Mouse (Mus musculus) midbrain, embryonic 11.5 days (tissue): ENCODE results near the gene Speer4a. TPM values are rescaled to one million over a fixed set of nuclear protein-coding genes. Genes with fewer than 3 reads are reported as not detected.

Experiments
- polyA plus RNA-seq: library from polyadenylated mRNA; unstranded; fragments of >200 nt; fragmentation: Nextera tagmentation; extraction: Ambion mirVana; gene quantifications from 2 replicates; pipeline ENCODE4 v1.2.1, GENCODE M21; 2014

Gene Speer4a
- polyA plus RNA-seq, 1 experiment from 2014 or later = 0.11 TPM

Other genes with a start within 250 kb of the Speer4a start
- 0.06 TPM in 1 of 2 replicates, not detected in the other for gene Gm21663, start 97.2 kb downstream of the Speer4a start, polyA plus RNA-seq
- not detected in 2 replicates for gene Gm21671, start 85.1 kb downstream of the Speer4a start, polyA plus RNA-seq
- not detected in 2 replicates for gene Gm21680, start 66.9 kb downstream of the Speer4a start, polyA plus RNA-seq
- 0.08 TPM in 1 of 2 replicates, not detected in the other for gene Gm21698, start 50.9 kb downstream of the Speer4a start, polyA plus RNA-seq
- 0.08 TPM in 1 of 2 replicates, not detected in the other for gene Gm1979, start 34.8 kb downstream of the Speer4a start, polyA plus RNA-seq
- gene Gm5862, start 16.6 kb downstream of the Speer4a start, polyA plus RNA-seq = not detected in 2 replicates
- not detected in 2 replicates for gene Gm7347, start 19.0 kb upstream of the Speer4a start, polyA plus RNA-seq
- not detected in 2 replicates for gene Gm10471, start 49.7 kb upstream of the Speer4a start, polyA plus RNA-seq
- 0.11 TPM in 1 of 2 replicates, not detected in the other for gene 5031410I06Rik, start 65.8 kb upstream of the Speer4a start, polyA plus RNA-seq
- not detected in 2 replicates for gene Gm10220, start 81.9 kb upstream of the Speer4a start, polyA plus RNA-seq
- 0.10 TPM in 1 of 2 replicates, not detected in the other for gene Gm7361, start 218.1 kb upstream of the Speer4a start, polyA plus RNA-seq